Mouse (Mus musculus) forebrain, embryonic 12.5 days (tissue): ENCODE measurements at regions not wholly inside any gene's neighbourhood (a gene's known extent, or its start where the extent isn't known, plus 50 kb on each side); places are given as distances from the start of the nearest gene placed in this dataset.

Experiments
- ATAC-seq: fragments of 200-750 bp; cut with Nextera tagmentation; 2 replicates; pipeline ENCODE4 v1.8.0; 2017; ENCODE audit warnings: moderate TSS enrichment; ENCODE audit not compliant: low FRiP score
- H3K27ac ChIP-seq: fragments of 300-500 bp; sonication (generic); 2 replicates; pipeline ENCODE4 v1.5.1; 2016; ENCODE audit warnings: mild to moderate bottlenecking
- H3K27me3 ChIP-seq: fragments of 300-500 bp; sonication (generic); 2 replicates; pipeline ENCODE4 v1.6.1; 2016; ENCODE audit warnings: mild to moderate bottlenecking
- H3K36me3 ChIP-seq: fragments of 300-500 bp; sonication (generic); replicated peaks from 2 replicates; pipeline ENCODE4 v1.6.1; 2016; ENCODE audit warnings: mild to moderate bottlenecking
- H3K4me1 ChIP-seq: fragments of 300-500 bp; sonication (generic); 2 replicates; pipeline ENCODE4 v1.6.1; 2016
- H3K4me2 ChIP-seq: fragments of 300-500 bp; sonication (generic); 2 replicates; pipeline ENCODE4 v1.6.1; 2016; ENCODE audit warnings: mild to moderate bottlenecking, moderate library complexity
- H3K4me3 ChIP-seq: fragments of 300-500 bp; sonication (generic); replicated peaks from 2 replicates; pipeline ENCODE4 v1.5.1; 2016; ENCODE audit warnings: mild to moderate bottlenecking
- H3K9ac ChIP-seq: fragments of 300-500 bp; sonication (generic); 2 replicates; pipeline ENCODE4 v1.6.1; 2016; ENCODE audit warnings: mild to moderate bottlenecking
- H3K9me3 ChIP-seq: fragments of 300-500 bp; sonication (generic); 2 replicates; pipeline ENCODE4 v1.6.1; 2016
- WGBS: fragments of 180-500 bp; shearing (Covaris S2); methylation state at CpG from one replicate; pipeline ENCODE4 v1.1.7; 2016; 5-methylcytosine and 5-hydroxymethylcytosine counted together

- Histone ChIP-seq H3K36me3 (no peaks in the 10 kb centered on the region), H3K9me3 (no peaks in the 10 kb centered on the region), H3K9ac (no peak overlapping the region), H3K27me3 (no peaks in the 10 kb centered on the region), H3K4me1 (no peaks in the 10 kb centered on the region), H3K27ac (no peak overlapping the region), H3K4me3 (no peak overlapping the region), H3K4me2 (no peak overlapping the region)
- ATAC-seq, result no peak
- WGBS, result 84% methylated on average over 4 of the region's 4 CpGs
Observed at GRCm38 (mm10) chr2:148325854-148326387, 69.2 kb upstream of the Sstr4 start.

- Histone ChIP-seq H3K9ac (no peak overlapping the region), H3K27ac (no peak overlapping the region), H3K4me2 (no peak overlapping the region), H3K4me3 (no peak overlapping the region), H3K36me3 (no peaks in the 10 kb centered on the region), H3K9me3 (no peaks in the 10 kb centered on the region), H3K4me1 (no peaks in the 10 kb centered on the region), H3K27me3 (no peaks in the 10 kb centered on the region)
- ATAC-seq, result no peak
- WGBS, result 68% methylated on average over 2 of the region's 2 CpGs
Observed at GRCm38 (mm10) chr2:148326414-148326813, 68.7 kb upstream of the Sstr4 start.

GRCm38 (mm10) chr2:148327552-148327951 lies 67.6 kb upstream of the Sstr4 start:
- WGBS, result 94% methylated on average over 1 of the region's 1 CpGs
- H3K4me1 ChIP-seq, result no peaks in the 10 kb centered on the region

GRCm38 (mm10) chr2:148330368-148330767 lies 64.8 kb upstream of the Sstr4 start:
- Histone ChIP-seq H3K4me3 (no peak overlapping the region), H3K27me3 (no peaks in the 10 kb centered on the region), H3K9ac (no peak overlapping the region), H3K9me3 (no peaks in the 10 kb centered on the region), H3K27ac (no peak overlapping the region), H3K4me1 (no peaks in the 10 kb centered on the region), H3K4me2 (no peak overlapping the region), H3K36me3 (no peaks in the 10 kb centered on the region)
- ATAC-seq, result no peak
- 86% methylated on average over 2 of the region's 2 CpGs for WGBS

More at GRCm38 (mm10) chr2:148327552-148327951, 67.6 kb upstream of the Sstr4 start:
- H3K27me3 ChIP-seq, result no peaks in the 10 kb centered on the region
- no peaks in the 10 kb centered on the region for H3K9me3 ChIP-seq
- no peaks in the 10 kb centered on the region for H3K36me3 ChIP-seq
- no peak for ATAC-seq
- H3K9ac ChIP-seq, result no peak overlapping the region
- H3K4me2 ChIP-seq, result no peak overlapping the region
- H3K4me3 ChIP-seq, result no peak overlapping the region
- no peak overlapping the region for H3K27ac ChIP-seq

- Histone ChIP-seq H3K4me2 (no peak overlapping the region), H3K27ac (no peak overlapping the region), H3K9ac (no peak overlapping the region), H3K27me3 (no peaks in the 10 kb centered on the region), H3K36me3 (no peaks in the 10 kb centered on the region), H3K9me3 (no peaks in the 10 kb centered on the region), H3K4me1 (no peaks in the 10 kb centered on the region), H3K4me3 (no peak overlapping the region)
- no peak for ATAC-seq
- WGBS, result 91% methylated on average over 1 of the region's 1 CpGs
Observed at GRCm38 (mm10) chr2:148334555-148334954, 60.6 kb upstream of the Sstr4 start.

- no peaks in the 10 kb centered on the region for H3K27me3 ChIP-seq
- no peak overlapping the region for H3K4me3 ChIP-seq
- H3K27ac ChIP-seq, result no peak overlapping the region
- 89% methylated on average over 2 of the region's 2 CpGs for WGBS
- no peak for ATAC-seq
- H3K36me3 ChIP-seq, result no peaks in the 10 kb centered on the region
- no peaks in the 10 kb centered on the region for H3K9me3 ChIP-seq
- no peak overlapping the region for H3K4me2 ChIP-seq
- H3K4me1 ChIP-seq, result no peaks in the 10 kb centered on the region
- H3K9ac ChIP-seq, result no peak overlapping the region
Observed at GRCm38 (mm10) chr2:148336626-148337025, 58.5 kb upstream of the Sstr4 start.

- no peak overlapping the region for H3K9ac ChIP-seq
- WGBS, result 39% methylated on average over 6 of the region's 6 CpGs
- H3K27ac ChIP-seq, result no peak overlapping the region
- no peaks in the 10 kb centered on the region for H3K36me3 ChIP-seq
- no peak for ATAC-seq
- H3K27me3 ChIP-seq, result no peaks in the 10 kb centered on the region
- H3K4me2 ChIP-seq, result no peak overlapping the region
- no peaks in the 10 kb centered on the region for H3K4me1 ChIP-seq
- no peaks in the 10 kb centered on the region for H3K9me3 ChIP-seq
- H3K4me3 ChIP-seq, result no peak overlapping the region
Observed at GRCm38 (mm10) chr2:148338308-148338768, 56.8 kb upstream of the Sstr4 start.

GRCm38 (mm10) chr2:148338894-148339293 lies 56.2 kb upstream of the Sstr4 start:
- H3K4me2 ChIP-seq, result no peak overlapping the region
- H3K27me3 ChIP-seq, result no peaks in the 10 kb centered on the region
- no peaks in the 10 kb centered on the region for H3K4me1 ChIP-seq
- no peak overlapping the region for H3K9ac ChIP-seq
- no peak overlapping the region for H3K27ac ChIP-seq
- H3K9me3 ChIP-seq, result no peaks in the 10 kb centered on the region
- no peak overlapping the region for H3K4me3 ChIP-seq
- ATAC-seq, result no peak
- H3K36me3 ChIP-seq, result no peaks in the 10 kb centered on the region

- Histone ChIP-seq H3K9me3 (no peaks in the 10 kb centered on the region), H3K4me1 (no peaks in the 10 kb centered on the region), H3K4me3 (no peak overlapping the region), H3K27ac (no peak overlapping the region), H3K36me3 (no peaks in the 10 kb centered on the region), H3K4me2 (no peak overlapping the region), H3K9ac (no peak overlapping the region), H3K27me3 (no peaks in the 10 kb centered on the region)
- no peak for ATAC-seq
- WGBS, result 81% methylated on average over 2 of the region's 2 CpGs
Observed at GRCm38 (mm10) chr2:148344193-148344592, 51.0 kb upstream of the Sstr4 start.
